Mouse (Mus musculus) layer of hippocampus, postnatal 36 days (tissue): ENCODE measurements at regions not wholly inside any gene's neighbourhood (a gene's known extent, or its start where the extent isn't known, plus 50 kb on each side); places are given as distances from the start of the nearest gene placed in this dataset.

Experiments
- DNase-seq, 2 experiments: peaks; one replicate each; pipeline ENCODE4 v3.0.0; 2022

GRCm38 (mm10) chr14:99431697-99432096 is 133.2 kb downstream of the Klf5 start:
- no peak for DNase-seq

GRCm38 (mm10) chr14:99434645-99435044 is 136.2 kb downstream of the Klf5 start:
- no peak for DNase-seq

GRCm38 (mm10) chr14:99435512-99435911 is 137.0 kb downstream of the Klf5 start:
- no peak for DNase-seq

DNA sequence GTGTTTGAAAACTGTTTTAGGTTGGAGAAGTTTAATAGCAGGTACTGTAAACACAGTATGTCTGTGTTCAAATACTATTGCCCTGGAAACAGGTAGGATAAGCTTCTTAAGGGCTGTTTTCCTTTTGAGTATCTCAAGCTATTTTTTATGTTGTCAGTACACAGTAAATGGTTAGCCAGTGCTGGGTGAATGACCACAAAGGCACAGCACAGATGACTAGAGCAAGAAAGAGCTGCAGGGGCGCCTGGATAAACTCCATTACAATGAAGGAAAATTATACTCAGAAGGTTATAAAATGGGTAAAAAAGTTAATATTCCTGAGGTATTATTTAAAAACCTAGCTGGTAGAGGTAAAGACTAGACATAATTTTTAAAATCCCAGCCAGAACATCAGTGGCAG is 137.6 kb downstream of the Klf5 start:
- no peak for DNase-seq

DNA sequence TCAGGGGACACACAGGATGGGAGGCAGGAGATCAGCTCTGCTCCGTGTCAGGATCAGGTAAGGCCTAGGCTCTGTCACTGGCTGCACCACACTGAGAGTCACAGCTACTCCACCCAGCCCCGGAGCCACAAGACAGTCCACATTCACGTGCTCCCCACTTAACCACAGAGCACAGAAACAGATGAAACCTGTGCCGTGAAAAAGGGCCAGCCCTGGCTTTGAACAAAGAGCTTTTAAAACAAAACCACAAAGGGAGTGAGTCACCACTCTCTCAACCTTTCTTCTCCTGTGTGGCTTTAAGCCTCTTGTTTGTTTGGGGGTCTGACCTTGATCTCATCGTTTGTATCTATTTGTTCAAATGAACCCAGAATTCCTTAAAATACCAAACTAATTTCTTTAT is 150.6 kb downstream of the Klf5 start:
- DNase-seq, result no peak

- DNase-seq, result no peak
Measured at GRCm38 (mm10) chr14:99449870-99450269, 151.4 kb downstream of the Klf5 start.

GRCm38 (mm10) chr14:99451110-99451795 is 152.8 kb downstream of the Klf5 start:
- DNase-seq, result no peak

DNA sequence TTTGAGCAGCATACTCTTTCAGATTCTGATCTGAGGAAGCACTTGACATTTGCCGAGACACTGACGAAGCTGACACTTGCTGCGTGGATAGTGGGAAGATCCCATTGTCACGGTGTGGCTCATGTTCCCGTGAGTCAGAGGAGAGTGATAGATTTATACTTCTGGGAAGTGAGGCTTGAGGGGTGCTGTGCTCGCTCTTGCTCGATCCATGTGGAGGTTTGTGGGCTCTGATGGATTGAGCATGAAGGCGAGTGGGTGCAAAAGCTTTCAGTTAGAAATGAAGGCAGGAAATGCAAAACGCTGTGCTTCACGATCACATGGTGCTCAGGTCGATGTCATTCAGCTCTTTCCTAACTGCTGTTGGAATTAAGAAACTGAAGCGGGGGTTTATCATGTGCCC is 155.4 kb downstream of the Klf5 start:
- no peak for DNase-seq

GRCm38 (mm10) chr14:99456555-99456954 is 158.1 kb downstream of the Klf5 start:
- no peak for DNase-seq

- DNase-seq, result no peak
Measured at GRCm38 (mm10) chr14:99457573-99457972, 159.1 kb downstream of the Klf5 start.

GRCm38 (mm10) chr14:99472111-99472510 is 173.6 kb downstream of the Klf5 start:
- no peak for DNase-seq

- no peak for DNase-seq
Measured at GRCm38 (mm10) chr14:99475271-99475670, 176.8 kb downstream of the Klf5 start.

DNA sequence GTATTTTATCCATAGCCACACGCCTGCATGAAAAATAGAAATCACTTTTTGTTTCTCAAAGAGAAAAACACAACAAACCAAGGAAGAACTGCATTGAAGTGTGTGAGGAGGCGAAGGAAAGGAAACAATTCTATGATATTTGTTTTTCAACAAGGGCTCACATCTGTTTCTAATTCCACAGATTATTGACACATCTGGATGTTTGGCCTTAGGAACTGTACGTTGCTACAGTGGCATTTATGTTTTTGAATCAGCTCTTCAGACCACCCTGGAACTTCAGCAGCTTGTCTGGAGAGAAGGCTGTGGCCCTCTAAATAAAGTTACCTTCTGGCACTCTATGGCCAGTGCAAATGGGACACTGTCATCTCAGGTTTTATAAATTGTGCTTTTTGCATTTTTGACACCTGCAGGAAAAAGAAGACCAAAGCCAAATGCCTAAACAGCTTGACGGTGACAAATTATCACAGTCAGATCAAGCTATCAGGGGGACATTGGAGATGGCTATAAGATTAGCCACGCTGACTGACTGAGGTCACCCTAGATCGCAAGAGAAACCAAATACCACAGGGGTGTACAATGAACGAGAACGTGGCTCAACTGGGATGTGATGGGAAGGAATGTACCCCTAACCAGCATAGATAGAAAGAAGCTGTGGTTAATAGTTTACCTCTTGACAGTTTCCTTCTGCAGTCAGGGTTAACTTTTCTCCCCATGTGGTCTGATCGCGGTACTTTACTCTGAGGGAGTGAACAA is 182.0 kb downstream of the Klf5 start:
- DNase-seq, result no peak

- DNase-seq, result no peak
Measured at GRCm38 (mm10) chr14:99487981-99488380, 189.5 kb downstream of the Klf5 start.

DNA sequence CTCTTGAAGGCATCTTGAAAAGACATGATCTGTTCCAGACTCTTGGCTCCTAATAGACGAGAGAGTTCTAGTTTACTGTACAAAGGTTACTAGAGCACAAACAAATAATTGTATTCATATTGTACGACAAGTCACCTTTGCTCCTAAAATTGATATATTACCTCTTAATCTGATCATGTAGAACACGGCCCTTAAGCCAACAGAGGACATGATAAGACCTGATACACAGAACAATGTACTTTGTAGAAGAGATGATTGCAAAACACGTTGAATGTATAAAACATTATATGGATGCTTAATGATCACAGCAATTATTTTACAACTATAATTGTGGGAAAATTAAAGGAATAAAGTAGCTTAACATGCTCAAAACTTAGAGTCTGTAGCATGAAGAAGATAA is 194.7 kb downstream of the Klf5 start:
- DNase-seq, result no peak

GRCm38 (mm10) chr14:99493659-99494058 is 195.2 kb downstream of the Klf5 start:
- DNase-seq, result no peak

DNA sequence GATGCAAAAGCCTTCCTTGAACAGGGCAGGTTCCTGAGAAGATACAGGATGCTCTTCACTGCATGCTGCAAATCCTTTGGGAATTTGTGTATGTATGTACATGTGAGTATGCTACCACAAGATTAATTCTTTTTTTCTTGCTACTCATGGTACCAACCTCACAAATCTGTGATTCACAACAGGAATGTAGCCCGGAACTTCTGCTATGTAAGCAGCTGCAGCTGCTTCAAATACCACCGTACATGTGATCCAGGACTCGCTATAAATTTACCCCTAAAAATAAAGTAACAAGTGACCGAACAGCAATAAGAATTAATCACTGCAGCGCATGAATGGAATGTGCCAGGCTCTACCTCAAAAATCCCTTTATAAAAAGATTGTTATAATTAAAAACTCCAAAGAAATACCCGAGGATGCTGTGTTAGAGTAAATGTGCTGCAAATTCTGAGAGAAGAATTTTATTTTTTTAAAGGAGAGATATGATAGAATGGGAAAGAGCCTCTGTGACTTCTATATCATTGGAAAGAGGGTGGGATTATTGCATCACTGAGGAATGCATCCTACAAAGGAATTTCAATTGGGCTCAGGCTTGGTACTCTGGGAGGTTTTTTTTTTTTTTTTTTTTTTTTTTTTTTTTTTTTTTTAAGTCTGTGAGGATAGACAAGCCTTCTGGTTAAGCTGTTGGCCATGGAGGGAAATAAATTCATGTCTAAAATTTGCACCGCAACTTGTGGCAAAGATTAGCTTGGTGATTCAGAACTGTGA is 201.2 kb downstream of the Klf5 start:
- DNase-seq, result no peak

GRCm38 (mm10) chr14:99504909-99505308 is 206.4 kb downstream of the Klf5 start:
- no peak for DNase-seq

DNA sequence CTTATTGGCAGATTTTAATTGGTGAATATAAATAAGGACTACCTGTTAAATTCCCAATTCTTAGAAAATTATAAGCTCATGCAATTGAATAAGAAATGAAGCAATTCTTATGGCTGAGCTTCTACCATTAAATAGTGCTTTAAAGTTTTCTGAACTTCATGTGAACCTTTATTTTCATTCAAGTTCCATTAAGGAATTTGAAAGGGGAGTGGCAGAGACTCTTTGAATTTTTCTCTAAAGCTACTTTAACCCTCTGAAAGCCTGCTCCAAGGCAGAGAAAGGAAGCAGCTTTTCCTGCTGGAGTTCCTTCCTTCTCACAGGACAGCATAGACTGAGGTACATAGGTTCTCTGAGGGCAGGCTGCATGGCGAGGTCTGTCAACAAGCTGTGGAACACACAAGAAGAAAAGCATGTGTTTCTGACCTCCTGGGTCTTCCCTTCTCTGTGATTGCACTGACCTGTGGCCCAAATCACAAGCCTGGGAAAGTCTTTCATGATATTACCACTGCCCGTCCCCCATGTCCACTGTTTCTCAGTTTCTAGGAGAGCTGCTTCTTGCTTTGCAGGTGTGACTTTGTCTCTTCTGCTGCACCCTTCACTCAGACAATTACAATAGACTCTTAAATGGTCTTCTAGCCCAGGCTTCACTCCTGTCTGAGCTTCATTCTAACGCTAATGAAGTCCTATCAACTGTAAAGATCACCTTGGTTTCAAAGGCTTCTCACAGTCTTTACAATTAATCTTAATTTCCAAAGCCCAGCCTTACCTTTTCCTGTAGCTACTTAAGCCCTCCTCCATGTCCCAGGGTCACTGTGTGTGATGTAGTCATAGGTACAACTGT is 211.4 kb downstream of the Klf5 start:
- no peak for DNase-seq

DNA sequence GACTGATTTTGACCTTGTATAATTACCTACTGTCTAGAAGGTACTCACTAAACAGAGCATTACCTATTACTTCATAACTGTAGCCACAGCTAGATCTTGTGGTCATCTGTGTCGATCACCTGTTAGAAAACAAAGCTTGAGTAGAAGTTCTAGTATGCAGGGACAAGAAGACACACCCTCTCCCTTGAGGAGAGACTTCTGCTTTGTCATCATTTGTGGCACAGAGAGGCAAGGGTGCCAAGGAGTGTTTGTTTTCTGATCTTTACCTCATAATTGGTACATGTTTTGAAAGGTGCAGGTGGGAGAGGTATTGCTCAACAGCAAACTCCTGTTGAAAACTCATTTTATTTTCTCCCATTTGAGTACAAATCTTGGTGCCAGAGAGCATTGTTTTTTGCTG is 217.0 kb downstream of the Klf5 start:
- no peak for DNase-seq

DNA sequence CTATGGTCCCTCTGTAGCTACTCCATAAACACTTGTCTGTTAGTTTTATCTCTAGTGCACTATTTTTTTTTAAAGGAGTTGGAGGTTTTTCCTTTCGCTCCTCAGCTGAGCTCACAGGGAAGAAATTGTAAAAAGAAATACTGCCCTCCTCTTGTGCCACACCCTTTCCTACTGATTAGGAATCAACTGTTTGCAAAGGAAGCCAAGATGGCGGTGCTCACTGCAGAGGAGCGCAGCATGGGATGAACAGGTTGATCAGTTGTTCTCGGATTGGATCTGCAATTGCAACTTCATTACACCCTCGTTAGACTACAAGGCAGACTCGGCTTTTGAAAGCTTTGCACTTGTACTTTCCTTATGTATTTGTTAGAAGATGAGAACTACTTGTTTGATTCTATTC is 218.2 kb downstream of the Klf5 start:
- DNase-seq, result no peak

- no peak for DNase-seq
Measured at GRCm38 (mm10) chr14:99520343-99520742, 221.9 kb downstream of the Klf5 start.
